Mouse (Mus musculus) hindbrain, embryonic 11.5 days (tissue): ENCODE data around the gene Atp4b. TPM values are rescaled to one million over a fixed set of nuclear protein-coding genes. Genes with fewer than 3 reads are reported as not detected.
A peak's percentile ranks its signal among the peaks of the same experiment; 100 is the strongest.

ENCODE experiments used
- ATAC-seq: fragments of 200-750 bp; cut with Nextera tagmentation; 2 replicates; pipeline ENCODE4 v1.8.0; 2017; ENCODE audit warnings: mild to moderate bottlenecking, moderate TSS enrichment, moderate library complexity; ENCODE audit not compliant: low FRiP score
- DNase-seq: peaks from one replicate; pipeline ENCODE4 v3.0.0-alpha.2; 2015; ENCODE audit warnings: low spot score
- H3K27ac ChIP-seq: fragments of 300-500 bp; sonication (generic); 2 replicates; pipeline ENCODE4 v1.5.1; 2014; ENCODE audit warnings: mild to moderate bottlenecking, low read depth, low read length
- H3K27me3 ChIP-seq: fragments of 300-500 bp; sonication (generic); 2 replicates; pipeline ENCODE4 v1.6.1; 2014; ENCODE audit warnings: mild to moderate bottlenecking, low read length, moderate library complexity, mixed read lengths; ENCODE audit not compliant: control insufficient read depth, insufficient read depth
- H3K36me3 ChIP-seq: fragments of 300-500 bp; sonication (generic); 2 replicates; pipeline ENCODE4 v1.6.1; 2014; ENCODE audit warnings: mild to moderate bottlenecking, low read length, moderate library complexity, mixed read lengths; ENCODE audit not compliant: control insufficient read depth, insufficient read depth
- H3K4me1 ChIP-seq: fragments of 300-500 bp; sonication (generic); replicated peaks from 2 replicates; pipeline ENCODE4 v1.6.1; 2014; ENCODE audit warnings: low read length, mixed read lengths; ENCODE audit not compliant: control insufficient read depth, insufficient read depth
- H3K4me2 ChIP-seq: fragments of 300-500 bp; sonication (generic); replicated peaks from 2 replicates; pipeline ENCODE4 v1.6.1; 2014; ENCODE audit warnings: mild to moderate bottlenecking, low read depth, low read length
- H3K4me3 ChIP-seq: fragments of 300-500 bp; sonication (generic); 2 replicates; pipeline ENCODE4 v1.5.1; 2014; ENCODE audit warnings: low read depth, low read length
- H3K9ac ChIP-seq: fragments of 300-500 bp; sonication (generic); 2 replicates; pipeline ENCODE4 v1.6.1; 2014; ENCODE audit warnings: low read depth, low read length
- H3K9me3 ChIP-seq: fragments of 300-500 bp; sonication (generic); 2 replicates; pipeline ENCODE4 v1.6.1; 2016; ENCODE audit warnings: low read length; ENCODE audit not compliant: control insufficient read depth
- WGBS: fragments of 180-500 bp; shearing (Covaris S2); extraction: QIAGEN DNeasy Blood & Tissue Kit; methylation state at CpG from one replicate; pipeline ENCODE4 v1.1.7; 2014; 5-methylcytosine and 5-hydroxymethylcytosine counted together
- polyA plus RNA-seq: library from polyadenylated mRNA; unstranded; fragments of >200 nt; fragmentation: Nextera tagmentation; extraction: Ambion mirVana; gene quantifications from 2 replicates; pipeline ENCODE4 v1.2.1, GENCODE M21; 2014

Atp4b gene
- polyA plus RNA-seq, 1 experiment from 2014 or later: not detected

GRCm38 (mm10) chr8:13361865-13362264, 34.8 kb downstream of the Atp4b start:
- no peaks in the 10 kb centered on the region for H3K9me3 ChIP-seq
- DNase-seq (peak; percentile 19), ATAC-seq (no peak)
- H3K9ac ChIP-seq: no peak overlapping the region
- no peaks in the 10 kb centered on the region for H3K27me3 ChIP-seq
- H3K27ac ChIP-seq: no peak overlapping the region
- no peaks in the 10 kb centered on the region for H3K4me1 ChIP-seq
- peaks cover 42% of the 10 kb centered on the region for H3K36me3 ChIP-seq
- H3K4me2 ChIP-seq: no peak overlapping the region
- H3K4me3 ChIP-seq: no peak overlapping the region
- 95% methylated on average over 6 of the region's 6 CpGs for WGBS

- ATAC-seq (no peak), DNase-seq (no peak)
- no peaks in the 10 kb centered on the region for H3K27me3 ChIP-seq
- no peak overlapping the region for H3K9ac ChIP-seq
- no peak overlapping the region for H3K27ac ChIP-seq
- H3K4me2 ChIP-seq: no peak overlapping the region
- 94% methylated on average over 7 of the region's 7 CpGs for WGBS
- peaks cover 37% of the 10 kb centered on the region for H3K36me3 ChIP-seq
- no peaks in the 10 kb centered on the region for H3K9me3 ChIP-seq
- no peaks in the 10 kb centered on the region for H3K4me1 ChIP-seq
- H3K4me3 ChIP-seq: no peak overlapping the region
Measured at GRCm38 (mm10) chr8:13360213-13360612, 36.4 kb downstream of the Atp4b start.

DNA sequence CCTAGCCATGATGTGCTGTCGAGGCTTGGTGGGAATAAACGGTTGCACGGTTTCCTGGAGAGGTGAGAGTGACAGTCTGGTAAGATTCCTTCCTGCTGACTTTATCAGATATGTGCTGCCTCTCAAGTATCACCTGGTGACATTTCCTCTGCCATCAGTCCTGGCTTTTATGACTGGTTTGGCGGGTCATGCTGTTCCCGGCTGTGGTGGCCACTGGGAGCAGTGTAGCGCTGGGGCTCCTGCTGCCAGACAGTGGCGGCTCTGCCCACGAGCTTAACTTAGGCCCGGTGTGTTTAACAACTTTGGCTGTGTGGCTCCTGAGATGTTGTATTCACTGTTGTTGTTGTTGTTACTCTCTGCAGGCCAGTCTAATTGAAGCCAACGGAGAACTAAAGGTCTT, 39.9 kb downstream of the Atp4b start:
- Histone ChIP-seq H3K27ac (no peak overlapping the region), H3K4me2 (no peak overlapping the region), H3K4me1 (no peaks in the 10 kb centered on the region), H3K9me3 (no peaks in the 10 kb centered on the region), H3K4me3 (no peak overlapping the region), H3K36me3 (peaks cover 27% of the 10 kb centered on the region), H3K9ac (no peak overlapping the region), H3K27me3 (no peaks in the 10 kb centered on the region)
- ATAC-seq (no peak), DNase-seq (no peak)
- WGBS: 87% methylated on average over 10 of the region's 10 CpGs

DNA sequence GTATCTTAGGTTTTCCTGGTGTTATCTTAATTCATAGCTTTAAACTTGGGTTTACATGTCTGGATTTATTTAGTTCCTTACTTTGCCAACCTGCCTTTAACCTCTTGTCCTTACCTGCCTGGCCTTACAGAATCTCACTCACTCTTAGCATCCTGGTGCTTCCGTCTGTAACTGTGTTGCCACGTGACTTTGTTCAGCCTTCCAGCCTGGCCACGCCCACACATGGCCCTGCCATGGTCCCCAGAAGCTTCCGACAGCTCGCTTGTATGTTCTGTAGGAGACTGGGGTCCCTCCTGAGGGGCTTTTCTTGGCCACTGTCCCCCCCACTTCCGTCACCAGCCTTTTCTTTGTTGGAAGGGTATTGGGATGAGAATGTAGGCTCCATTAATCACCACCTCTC, 40.4 kb downstream of the Atp4b start:
- H3K36me3 ChIP-seq: peaks cover 22% of the 10 kb centered on the region
- DNase-seq (no peak), ATAC-seq (no peak)
- no peaks in the 10 kb centered on the region for H3K4me1 ChIP-seq
- H3K9me3 ChIP-seq: no peaks in the 10 kb centered on the region
- no peaks in the 10 kb centered on the region for H3K27me3 ChIP-seq
- no peak overlapping the region for H3K27ac ChIP-seq
- 85% methylated on average over 6 of the region's 6 CpGs for WGBS
- H3K4me2 ChIP-seq: no peak overlapping the region
- no peak overlapping the region for H3K9ac ChIP-seq
- no peak overlapping the region for H3K4me3 ChIP-seq

DNA sequence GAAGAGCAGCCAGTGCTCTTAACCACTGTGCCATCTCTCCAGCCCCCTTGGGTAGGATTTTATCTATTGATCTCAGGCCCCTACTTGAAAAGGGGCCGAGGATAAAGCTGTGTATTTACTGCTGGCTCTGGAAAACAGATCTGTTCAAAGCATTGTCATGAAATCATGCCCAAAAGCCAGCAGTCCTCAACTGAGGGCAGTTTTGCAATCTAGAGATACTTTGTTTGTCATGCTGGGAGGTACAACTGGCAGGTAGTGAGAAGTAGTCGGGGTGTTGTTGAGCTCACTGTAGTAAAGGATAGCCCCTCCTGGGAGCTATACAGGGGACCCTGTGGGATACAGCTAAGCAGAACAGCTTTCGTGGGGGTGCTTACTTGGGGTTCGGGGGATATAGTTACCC, 42.7 kb downstream of the Atp4b start:
- Histone ChIP-seq H3K9ac (no peak overlapping the region), H3K4me1 (no peaks in the 10 kb centered on the region), H3K9me3 (no peaks in the 10 kb centered on the region), H3K4me2 (no peak overlapping the region), H3K27me3 (no peaks in the 10 kb centered on the region), H3K27ac (no peak overlapping the region), H3K36me3 (peaks cover 8% of the 10 kb centered on the region), H3K4me3 (no peak overlapping the region)
- DNase-seq: no peak
- no peak for ATAC-seq
- WGBS: 92% methylated on average over 4 of the region's 4 CpGs

- no peak for DNase-seq
- no peaks in the 10 kb centered on the region for H3K9me3 ChIP-seq
- peaks cover 11% of the 10 kb centered on the region for H3K36me3 ChIP-seq
- H3K9ac ChIP-seq: no peak overlapping the region
- no peaks in the 10 kb centered on the region for H3K4me1 ChIP-seq
- 91% methylated on average over 9 of the region's 9 CpGs for WGBS
- no peak for ATAC-seq
- H3K27me3 ChIP-seq: no peaks in the 10 kb centered on the region
- H3K4me3 ChIP-seq: no peak overlapping the region
- H3K4me2 ChIP-seq: no peak overlapping the region
- no peak overlapping the region for H3K27ac ChIP-seq
Measured at GRCm38 (mm10) chr8:13353155-13353833, 43.3 kb downstream of the Atp4b start.

GRCm38 (mm10) chr8:13352601-13353000, 44.0 kb downstream of the Atp4b start:
- H3K4me1 ChIP-seq: no peaks in the 10 kb centered on the region
- WGBS: 93% methylated on average over 8 of the region's 8 CpGs
- H3K9ac ChIP-seq: no peak overlapping the region
- DNase-seq (no peak), ATAC-seq (no peak)
- H3K4me2 ChIP-seq: no peak overlapping the region
- H3K9me3 ChIP-seq: no peaks in the 10 kb centered on the region
- no peak overlapping the region for H3K27ac ChIP-seq
- H3K27me3 ChIP-seq: no peaks in the 10 kb centered on the region
- no peak overlapping the region for H3K4me3 ChIP-seq
- 0 out of 2 replicates have a peak, but pooled peaks cover 5% of the 10 kb centered on the region for H3K36me3 ChIP-seq

GRCm38 (mm10) chr8:13351593-13351992, 45.0 kb downstream of the Atp4b start:
- Histone ChIP-seq H3K9ac (no peak overlapping the region), H3K36me3 (0 out of 2 replicates have a peak, but pooled peaks cover 6% of the 10 kb centered on the region), H3K27me3 (no peaks in the 10 kb centered on the region), H3K9me3 (no peaks in the 10 kb centered on the region), H3K4me1 (no peaks in the 10 kb centered on the region), H3K4me3 (no peak overlapping the region), H3K4me2 (no peak overlapping the region), H3K27ac (no peak overlapping the region)
- 93% methylated on average over 5 of the region's 5 CpGs for WGBS
- ATAC-seq (no peak), DNase-seq (no peak)

DNA sequence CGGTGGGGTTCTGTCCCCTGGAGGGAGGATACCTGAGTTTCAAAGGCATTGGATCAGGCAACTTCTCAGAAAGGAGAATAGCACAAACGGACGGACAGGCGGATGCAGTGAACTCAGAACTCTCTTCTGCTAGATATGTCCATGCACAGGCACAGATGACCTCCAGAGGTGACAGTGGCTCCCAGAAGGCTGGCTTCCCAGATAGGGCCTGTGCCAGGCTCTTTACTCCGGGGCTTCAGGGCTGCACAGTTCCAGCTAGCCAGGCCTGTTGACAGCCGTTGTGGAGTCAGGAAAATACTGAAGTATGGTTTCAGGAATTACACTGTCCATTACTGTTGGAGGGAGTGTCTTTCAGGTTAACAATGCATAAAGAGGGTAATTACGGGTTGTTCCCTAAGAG, 46.6 kb downstream of the Atp4b start:
- Histone ChIP-seq H3K9ac (no peak overlapping the region), H3K9me3 (no peaks in the 10 kb centered on the region), H3K27me3 (no peaks in the 10 kb centered on the region), H3K27ac (no peak overlapping the region), H3K4me3 (no peak overlapping the region), H3K36me3 (0 out of 2 replicates have a peak, but pooled peaks cover 8% of the 10 kb centered on the region), H3K4me1 (no peaks in the 10 kb centered on the region), H3K4me2 (no peak overlapping the region)
- DNase-seq (no peak), ATAC-seq (no peak)
- WGBS: 89% methylated on average over 7 of the region's 7 CpGs
